Mouse (Mus musculus) left cerebral cortex, adult 9 months (tissue): ENCODE results near the gene Baiap2l2.

Source experiments
- DNase-seq, 2 experiments: peaks; one replicate each; pipeline ENCODE4 v3.0.0; 2022; ENCODE audit warnings: low spot score in 2 of 2

The Baiap2l2 gene

GRCm38 (mm10) chr15:79212750-79213446 is 72.4 kb downstream of the Baiap2l2 start:
- no peak for DNase-seq

DNA sequence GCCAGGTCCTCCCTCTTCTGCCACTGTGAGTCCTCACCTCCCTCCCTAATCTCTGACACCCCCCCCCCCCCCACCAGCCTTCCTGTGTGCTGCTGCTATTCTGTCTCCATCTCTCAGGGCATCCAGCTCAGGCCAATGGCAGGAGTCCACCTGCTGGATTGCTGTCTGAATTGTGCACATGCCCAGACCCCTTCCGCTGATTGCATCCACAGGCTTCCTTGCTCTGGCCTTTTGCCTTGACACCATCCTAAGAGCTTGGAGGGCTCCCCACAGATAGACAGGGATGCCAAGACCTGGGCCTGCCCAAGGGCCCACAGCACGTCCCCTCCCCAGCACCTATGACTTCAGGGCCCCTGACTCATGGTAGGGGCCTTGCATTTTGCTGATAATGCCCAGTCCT is 75.0 kb downstream of the Baiap2l2 start:
- DNase-seq, result no peak

GRCm38 (mm10) chr15:79208758-79209439 is 76.4 kb downstream of the Baiap2l2 start:
- no peak for DNase-seq

- DNase-seq, result no peak
Measured at GRCm38 (mm10) chr15:79208211-79208610, 77.1 kb downstream of the Baiap2l2 start.
